Mouse (Mus musculus) testis, postnatal 14 days (tissue): Measurements from ENCODE around the gene Vmn2r100.
A peak's percentile ranks its signal among the peaks of the same experiment; 100 is the strongest.

Source experiments
- DNase-seq: peaks from one replicate; pipeline ENCODE4 v3.0.0; 2021; ENCODE audit warnings: low spot score

The Vmn2r100 gene

GRCm38 (mm10) chr17:19504432-19504831, at the start of gene Vmn2r100:
Gene Vmn2r100 (plus strand): TSS chr17:19504732.
- no peak for DNase-seq

GRCm38 (mm10) chr17:19482866-19483265, 21.7 kb upstream of the Vmn2r100 start:
- DNase-seq: peak; percentile 3

GRCm38 (mm10) chr17:19576927-19577326, 72.4 kb downstream of the Vmn2r100 start, which contains the start of gene Vmn2r101:
Gene Vmn2r101 (plus strand): TSS chr17:19577227.
- DNase-seq: no peak
